Mouse (Mus musculus) kidney, postnatal 4 days (tissue): Measurements from ENCODE around the gene Gm20865.
"Not testable (repeated sequence)": the region's sequence is repeated elsewhere in the genome, so short reads cannot be mapped to it uniquely, and the experiment has no call there.

Source experiments
- DNase-seq, 2 experiments: peaks; one replicate each; pipeline ENCODE4 v3.0.0; 2021; ENCODE audit warnings: mixed read lengths in 2 of 2

Gm20865 gene

GRCm38 (mm10) chrY:21241275-21241674, at the start of gene Gm20865:
Gene Gm20865, plus strand, starts transcription at chrY:21241575.
- not testable (repeated sequence) for DNase-seq
